Mouse (Mus musculus): ENCODE measurements at regions not wholly inside any gene's neighbourhood (a gene's known extent, or its start where the extent isn't known, plus 50 kb on each side); places are given as distances from the start of the nearest gene placed in this dataset.

DNA sequence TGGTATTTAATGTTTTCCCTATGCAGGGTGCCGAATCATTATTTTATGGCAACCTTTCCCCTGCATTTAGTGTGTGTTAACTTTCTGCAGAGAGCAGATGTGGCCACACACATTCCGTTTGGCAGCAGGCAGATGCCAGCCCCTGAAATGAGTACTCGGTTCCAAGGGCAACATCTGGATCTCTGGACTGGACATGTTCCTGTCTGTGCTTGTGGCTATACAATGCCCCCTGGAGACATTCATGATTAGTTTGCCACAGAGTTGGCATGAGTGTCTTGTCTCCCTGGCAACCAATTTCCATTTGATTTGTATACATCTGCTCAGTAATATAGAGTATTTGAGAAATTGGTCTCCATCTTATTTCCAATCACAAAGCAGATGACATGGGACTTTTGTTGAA lies 1676.3 kb upstream of the Got2 start:
- Histone ChIP-seq H3K9ac (ENCODE audit: low read depth, low read length) (no peak overlapping the region), H3K27ac (ENCODE audit: low read depth, low read length) (no peak overlapping the region), H3K4me1 (replicated peaks; ENCODE audit: control insufficient read depth, insufficient read depth, low read length) (no peaks in the 10 kb centered on the region), H3K4me2 (replicated peaks; ENCODE audit: low read depth, low read length) (no peak overlapping the region), H3K9me3 (ENCODE audit: control insufficient read depth, low read length) (no peaks in the 10 kb centered on the region), H3K27me3 (ENCODE audit: control insufficient read depth, insufficient read depth, low read length) (no peaks in the 10 kb centered on the region), H3K36me3 (ENCODE audit: control insufficient read depth, insufficient read depth, low read length) (no peaks in the 10 kb centered on the region), H3K4me3 (ENCODE audit: low read depth, low read length) (no peak overlapping the region)
- ATAC-seq (ENCODE audit: low FRiP score) (no peak), DNase-seq (ENCODE audit: low spot score) (no peak)
- 75% methylated on average over 3 of the region's 3 CpGs for WGBS

DNA sequence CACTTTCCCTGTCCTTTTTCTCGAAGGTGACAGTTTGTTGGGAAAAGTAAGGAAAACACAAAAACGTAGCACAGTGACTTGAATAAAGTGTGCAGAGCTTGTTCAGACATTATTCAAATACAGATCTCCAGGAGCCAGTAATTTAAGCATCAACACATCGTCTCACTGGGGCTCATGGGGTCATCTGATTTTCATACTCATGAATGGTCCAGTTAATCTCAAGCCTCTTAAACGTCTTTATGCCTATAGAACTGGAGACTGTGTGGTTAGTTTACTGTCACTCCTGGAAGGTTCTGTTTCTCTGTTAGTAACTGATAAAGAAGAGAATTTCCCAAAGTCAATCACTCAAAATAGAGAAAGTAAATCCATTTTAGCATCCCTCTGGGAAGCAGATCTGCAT lies 1655.5 kb upstream of the Got2 start:
- 68% methylated on average over 4 of the region's 4 CpGs for WGBS
- Histone ChIP-seq H3K4me3 (ENCODE audit: low read depth, low read length) (no peak overlapping the region), H3K9me3 (ENCODE audit: control insufficient read depth, low read length) (no peaks in the 10 kb centered on the region), H3K4me2 (replicated peaks; ENCODE audit: low read depth, low read length) (no peak overlapping the region), H3K4me1 (replicated peaks; ENCODE audit: control insufficient read depth, insufficient read depth, low read length) (no peaks in the 10 kb centered on the region), H3K36me3 (ENCODE audit: control insufficient read depth, insufficient read depth, low read length) (no peaks in the 10 kb centered on the region), H3K27ac (ENCODE audit: low read depth, low read length) (no peak overlapping the region), H3K27me3 (ENCODE audit: control insufficient read depth, insufficient read depth, low read length) (no peaks in the 10 kb centered on the region), H3K9ac (ENCODE audit: low read depth, low read length) (no peak overlapping the region)
- DNase-seq (ENCODE audit: low spot score) (no peak), ATAC-seq (ENCODE audit: low FRiP score) (no peak)

DNA sequence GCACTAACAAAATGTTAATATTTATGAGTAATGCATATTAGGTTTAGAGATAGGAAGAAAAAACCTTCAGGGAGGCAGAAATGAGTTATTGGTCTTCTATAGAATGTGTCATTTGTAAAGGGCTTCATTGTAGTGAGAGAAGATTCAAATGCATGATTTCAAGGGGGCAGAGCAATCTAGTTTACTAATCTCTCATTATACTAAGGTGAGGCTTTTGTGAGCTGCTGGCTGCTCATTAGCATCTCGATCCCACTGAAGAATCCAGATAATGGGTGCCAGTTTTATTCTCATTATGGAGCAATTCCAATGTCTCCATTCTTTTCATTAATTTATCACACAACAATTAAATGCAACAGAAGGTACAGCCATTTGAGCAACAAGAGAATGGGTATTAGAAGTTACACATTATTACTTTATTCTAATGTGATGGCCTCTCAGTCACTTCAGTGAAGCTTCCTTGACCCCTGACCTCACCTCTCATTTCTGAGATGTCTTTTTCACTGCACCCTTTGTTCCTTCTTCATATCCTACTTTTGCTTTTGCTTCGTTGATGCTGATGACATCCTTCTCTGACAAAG lies 1644.8 kb upstream of the Got2 start:
- no peaks in the 10 kb centered on the region for H3K27me3 ChIP-seq (ENCODE audit: control insufficient read depth, insufficient read depth, low read length)
- no peak overlapping the region for H3K4me3 ChIP-seq (ENCODE audit: low read depth, low read length)
- H3K9ac ChIP-seq (ENCODE audit: low read depth, low read length): no peak overlapping the region
- no peak overlapping the region for H3K27ac ChIP-seq (ENCODE audit: low read depth, low read length)
- ATAC-seq (ENCODE audit: low FRiP score) (peak; percentile 30; the same call in 1 of the 2 replicates), DNase-seq (ENCODE audit: low spot score) (no peak)
- no peaks in the 10 kb centered on the region for H3K36me3 ChIP-seq (ENCODE audit: control insufficient read depth, insufficient read depth, low read length)
- no peaks in the 10 kb centered on the region for H3K4me1 ChIP-seq (replicated peaks; ENCODE audit: control insufficient read depth, insufficient read depth, low read length)
- WGBS: 56% methylated on average over 2 of the region's 2 CpGs
- H3K4me2 ChIP-seq (replicated peaks; ENCODE audit: low read depth, low read length): no peak overlapping the region
- no peaks in the 10 kb centered on the region for H3K9me3 ChIP-seq (ENCODE audit: control insufficient read depth, low read length)
